Mouse (Mus musculus) forebrain, embryonic 12.5 days (tissue): ENCODE measurements around the gene Gcgr. TPM values are rescaled to one million over a fixed set of nuclear protein-coding genes. Genes with fewer than 3 reads are reported as not detected.
"Not testable (repeated sequence)": the region's sequence is repeated elsewhere in the genome, so short reads cannot be mapped to it uniquely, and the experiment has no call there.

Source experiments
- ATAC-seq: fragments of 200-750 bp; cut with Nextera tagmentation; 2 replicates; pipeline ENCODE4 v1.8.0; 2017; ENCODE audit warnings: moderate TSS enrichment; ENCODE audit not compliant: low FRiP score
- H3K27ac ChIP-seq: fragments of 300-500 bp; sonication (generic); 2 replicates; pipeline ENCODE4 v1.5.1; 2016; ENCODE audit warnings: mild to moderate bottlenecking
- H3K27me3 ChIP-seq: fragments of 300-500 bp; sonication (generic); 2 replicates; pipeline ENCODE4 v1.6.1; 2016; ENCODE audit warnings: mild to moderate bottlenecking
- H3K36me3 ChIP-seq: fragments of 300-500 bp; sonication (generic); replicated peaks from 2 replicates; pipeline ENCODE4 v1.6.1; 2016; ENCODE audit warnings: mild to moderate bottlenecking
- H3K4me1 ChIP-seq: fragments of 300-500 bp; sonication (generic); 2 replicates; pipeline ENCODE4 v1.6.1; 2016
- H3K4me2 ChIP-seq: fragments of 300-500 bp; sonication (generic); 2 replicates; pipeline ENCODE4 v1.6.1; 2016; ENCODE audit warnings: mild to moderate bottlenecking, moderate library complexity
- H3K4me3 ChIP-seq: fragments of 300-500 bp; sonication (generic); replicated peaks from 2 replicates; pipeline ENCODE4 v1.5.1; 2016; ENCODE audit warnings: mild to moderate bottlenecking
- H3K9ac ChIP-seq: fragments of 300-500 bp; sonication (generic); 2 replicates; pipeline ENCODE4 v1.6.1; 2016; ENCODE audit warnings: mild to moderate bottlenecking
- H3K9me3 ChIP-seq: fragments of 300-500 bp; sonication (generic); 2 replicates; pipeline ENCODE4 v1.6.1; 2016
- WGBS: fragments of 180-500 bp; shearing (Covaris S2); methylation state at CpG from one replicate; pipeline ENCODE4 v1.1.7; 2016; 5-methylcytosine and 5-hydroxymethylcytosine counted together
- polyA plus RNA-seq: library from polyadenylated mRNA; unstranded; fragments of >200 nt; fragmentation: Nextera tagmentation; extraction: Ambion mirVana; gene quantifications from 2 replicates; pipeline ENCODE4 v1.2.1, GENCODE M21; 2016

The Gcgr gene
- polyA plus RNA-seq, 1 experiment from 2014 or later, result 0.09 TPM

DNA sequence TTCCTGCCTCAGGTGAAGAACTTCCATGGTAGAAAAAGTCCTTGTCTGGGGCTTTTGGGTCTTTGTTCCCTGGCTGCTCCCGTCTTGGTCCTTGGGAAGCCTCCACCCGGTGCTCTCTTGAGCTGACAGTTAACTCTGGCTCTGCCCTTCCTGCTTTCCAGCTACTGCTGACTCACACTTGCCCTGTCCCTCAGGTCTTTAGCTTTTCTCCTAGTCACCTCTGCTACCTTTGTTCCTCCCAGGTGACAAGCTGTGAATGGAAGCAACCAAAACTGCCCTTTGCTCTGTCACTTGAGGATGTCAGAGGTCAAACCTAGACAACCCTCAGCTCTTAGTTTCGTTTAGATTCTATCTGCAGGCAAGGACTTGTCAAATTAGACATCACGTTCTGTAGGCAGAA is 20.6 kb upstream of the Gcgr start:
- Histone ChIP-seq H3K27me3 (peaks cover 3% of the 10 kb centered on the region; the same call in 1 of the 2 replicates), H3K36me3 (no peaks in the 10 kb centered on the region), H3K9me3 (no peaks in the 10 kb centered on the region), H3K4me3 (no peak overlapping the region), H3K4me1 (peaks cover 17% of the 10 kb centered on the region), H3K9ac (0 out of 2 replicates have a peak overlapping the region, but pooled peaks have one; percentile 47), H3K27ac (no peak overlapping the region; the same call in 1 of the 2 replicates), H3K4me2 (no peak overlapping the region)
- ATAC-seq, result no peak
- whole genome bisulfite sequencing, result 26% methylated on average over 4 of the region's 4 CpGs

DNA sequence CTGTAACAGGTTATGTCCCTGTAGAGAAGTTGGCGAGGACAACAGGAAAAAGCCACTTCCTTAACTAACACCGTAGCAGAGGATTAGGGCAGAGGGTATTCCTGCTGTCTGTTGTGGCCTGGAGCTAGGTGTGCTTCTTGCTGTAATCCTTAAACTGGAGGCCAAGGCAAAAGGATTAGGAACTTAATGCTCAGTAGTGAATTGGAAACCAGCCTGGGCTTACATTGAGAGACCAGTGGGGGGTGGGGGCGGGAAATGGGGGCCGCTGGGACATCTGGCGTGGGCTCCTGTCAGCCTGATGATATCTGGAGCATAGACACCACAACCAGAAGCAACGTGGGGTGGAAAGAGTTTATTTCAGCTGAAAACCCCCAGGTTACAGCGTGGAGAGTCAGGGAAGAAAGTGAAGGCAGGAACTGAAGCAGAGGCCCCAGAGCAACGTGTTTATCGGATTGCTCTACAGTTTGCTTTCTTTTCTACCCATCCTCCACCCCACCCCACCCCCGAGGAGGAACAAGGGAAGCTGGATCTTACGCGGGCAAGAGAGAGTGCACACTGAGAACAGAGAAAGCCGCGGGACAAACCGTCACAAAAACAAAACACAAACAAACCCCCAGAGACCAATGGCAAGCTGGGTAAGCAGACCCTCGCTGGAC is 20.0 kb upstream of the Gcgr start:
- H3K9ac ChIP-seq, result peak overlapping the region; percentile 47; the same call in 1 of the 2 replicates
- peak overlapping the region; percentile 10; the same call in 1 of the 2 replicates for H3K4me3 ChIP-seq
- peak overlapping the region; percentile 56; the same call in 1 of the 2 replicates for H3K27ac ChIP-seq
- 4% methylated on average over 16 of the region's 16 CpGs for WGBS
- H3K27me3 ChIP-seq, result peaks cover 3% of the 10 kb centered on the region; the same call in 1 of the 2 replicates
- peak overlapping the region; percentile 48 for H3K4me2 ChIP-seq
- peaks cover 17% of the 10 kb centered on the region for H3K4me1 ChIP-seq
- no peak for ATAC-seq
- no peaks in the 10 kb centered on the region for H3K36me3 ChIP-seq
- H3K9me3 ChIP-seq, result no peaks in the 10 kb centered on the region

DNA sequence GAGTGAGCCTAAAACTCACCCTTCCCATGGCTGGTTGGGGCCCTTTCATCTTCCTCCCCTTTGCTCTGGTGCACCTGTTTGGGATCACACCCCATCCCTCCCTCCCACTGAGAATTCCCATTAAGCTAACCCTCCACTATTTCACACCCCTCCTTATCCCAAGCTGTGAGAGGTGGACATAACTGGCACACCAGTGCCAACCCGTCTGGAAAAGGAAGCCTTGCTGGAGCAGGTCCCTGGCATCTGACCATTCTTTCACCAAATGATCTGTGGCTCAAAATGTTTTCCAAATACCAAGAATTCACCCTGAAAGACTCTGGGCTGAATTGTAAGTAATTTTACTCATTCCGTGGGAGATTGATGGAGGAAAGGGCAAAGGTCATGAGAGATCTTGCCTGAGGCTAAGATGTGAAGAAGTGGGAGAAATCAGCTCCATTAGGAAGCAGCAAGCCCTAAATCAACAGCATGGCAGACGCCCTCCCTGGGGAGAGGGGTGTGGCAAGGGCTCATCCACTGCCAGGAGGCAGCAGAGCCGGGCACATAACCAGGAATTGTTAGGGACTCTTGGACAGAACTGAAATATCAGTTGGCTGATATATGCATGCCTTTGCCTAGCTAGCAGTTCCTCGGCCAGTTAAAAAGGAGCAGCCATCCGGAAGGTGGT is 17.6 kb upstream of the Gcgr start:
- peaks cover 7% of the 10 kb centered on the region; the same call in 1 of the 2 replicates for H3K27me3 ChIP-seq
- no peak overlapping the region for H3K4me2 ChIP-seq
- H3K9ac ChIP-seq, result no peak overlapping the region
- peaks cover 17% of the 10 kb centered on the region for H3K4me1 ChIP-seq
- WGBS, result 61% methylated on average over 6 of the region's 6 CpGs
- H3K36me3 ChIP-seq, result no peaks in the 10 kb centered on the region
- no peaks in the 10 kb centered on the region for H3K9me3 ChIP-seq
- H3K4me3 ChIP-seq, result no peak overlapping the region
- no peak for ATAC-seq
- H3K27ac ChIP-seq, result no peak overlapping the region

DNA sequence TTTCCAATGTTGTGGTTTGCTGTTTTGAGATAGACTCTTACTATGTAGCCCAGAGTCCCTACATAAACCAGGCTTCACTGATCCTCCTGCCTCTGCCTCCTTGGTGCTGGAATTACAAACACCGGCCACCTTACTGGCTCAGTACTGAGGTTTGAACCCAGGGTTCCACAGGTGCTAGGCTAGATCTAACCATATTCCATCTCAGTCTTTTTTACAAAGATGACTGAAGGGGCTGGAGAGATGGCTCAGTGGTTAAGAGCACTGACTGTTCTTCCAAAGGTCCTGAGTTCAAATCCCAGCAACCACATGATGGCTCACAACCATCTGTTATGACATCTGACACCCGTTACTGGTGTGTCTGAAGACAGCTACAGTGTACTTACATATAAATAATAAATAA is 16.2 kb upstream of the Gcgr start:
- H3K36me3 ChIP-seq, H3K27ac ChIP-seq, H3K4me2 ChIP-seq, H3K27me3 ChIP-seq, H3K9me3 ChIP-seq, H3K4me3 ChIP-seq, ATAC-seq, H3K9ac ChIP-seq: not testable (repeated sequence)
- WGBS, result 88% methylated on average over 2 of the region's 2 CpGs
- peaks cover 17% of the 10 kb centered on the region for H3K4me1 ChIP-seq

DNA sequence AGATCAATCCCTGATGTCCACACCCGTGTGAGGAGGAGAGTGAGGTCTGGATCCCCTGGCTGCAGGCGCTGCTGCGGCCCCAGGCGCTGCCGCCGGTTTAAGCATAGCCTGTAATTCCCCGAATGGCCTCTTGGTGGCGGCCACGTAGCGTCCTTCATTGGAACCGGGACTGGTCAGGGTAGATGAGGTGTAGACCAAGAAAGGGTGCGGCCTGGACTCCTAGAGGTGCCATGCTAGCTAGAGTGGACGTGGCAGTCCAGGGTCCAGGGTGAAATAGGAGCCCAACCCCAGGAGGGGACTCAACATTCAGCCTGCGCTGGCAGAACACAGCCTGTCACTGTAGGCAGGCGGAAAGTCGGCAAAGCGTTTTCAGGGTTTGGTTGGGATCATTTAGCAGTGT is 14.9 kb upstream of the Gcgr start:
- no peaks in the 10 kb centered on the region for H3K36me3 ChIP-seq
- peak; percentile 61; the same call in 1 of the 2 replicates for ATAC-seq
- 0 out of 2 replicates have a peak, but pooled peaks cover 4% of the 10 kb centered on the region for H3K27me3 ChIP-seq
- no peak overlapping the region for H3K4me3 ChIP-seq
- no peak overlapping the region for H3K9ac ChIP-seq
- WGBS, result 17% methylated on average over 17 of the region's 17 CpGs
- H3K27ac ChIP-seq, result no peak overlapping the region
- H3K9me3 ChIP-seq, result no peaks in the 10 kb centered on the region
- H3K4me1 ChIP-seq, result peaks cover 10% of the 10 kb centered on the region
- H3K4me2 ChIP-seq, result no peak overlapping the region

DNA sequence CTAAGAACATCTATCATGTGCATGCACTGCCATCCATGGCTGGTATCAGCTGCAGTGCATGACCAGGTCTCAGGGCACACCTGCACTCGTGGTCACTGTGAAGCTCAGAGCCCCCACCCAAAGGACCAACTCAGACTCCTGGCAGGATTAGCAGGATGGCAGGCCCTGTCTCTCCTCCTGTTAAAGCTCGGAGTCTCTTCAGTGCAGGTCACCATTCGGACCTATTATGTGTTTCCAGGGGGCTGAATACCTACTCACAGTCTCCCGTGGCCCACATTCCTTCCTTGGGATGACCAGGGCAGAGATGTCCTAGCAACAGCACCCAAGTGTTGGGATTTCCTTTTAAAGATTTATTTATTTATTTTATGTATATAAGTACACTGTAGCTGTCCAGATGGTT is 13.4 kb upstream of the Gcgr start:
- Histone ChIP-seq H3K4me3 (no peak overlapping the region), H3K27me3 (0 out of 2 replicates have a peak, but pooled peaks cover 4% of the 10 kb centered on the region), H3K9ac (no peak overlapping the region), H3K4me2 (no peak overlapping the region), H3K4me1 (0 out of 2 replicates have a peak, but pooled peaks cover 4% of the 10 kb centered on the region), H3K9me3 (no peaks in the 10 kb centered on the region), H3K36me3 (no peaks in the 10 kb centered on the region), H3K27ac (no peak overlapping the region)
- 74% methylated on average over 4 of the region's 4 CpGs for WGBS
- no peak for ATAC-seq

DNA sequence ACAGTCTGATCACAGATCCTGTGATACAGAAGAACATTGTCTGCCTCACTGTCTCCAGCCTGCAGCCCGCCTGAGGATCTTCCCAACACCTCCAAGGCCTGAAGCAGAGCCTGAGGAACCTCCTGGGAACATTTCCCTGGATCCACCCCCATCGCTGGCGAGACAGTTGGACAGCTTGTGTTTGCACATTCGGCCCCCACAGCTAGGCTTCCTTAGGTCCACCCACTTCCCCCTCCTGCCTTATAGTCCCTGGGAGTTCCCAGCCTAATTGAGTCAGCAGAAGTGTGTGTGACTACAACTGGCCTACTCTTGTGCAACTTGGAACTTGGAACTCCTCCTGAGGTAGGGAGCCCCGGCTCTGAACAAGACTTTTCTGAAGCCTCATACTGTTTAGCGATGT is 12.5 kb upstream of the Gcgr start:
- 0 out of 2 replicates have a peak, but pooled peaks cover 1% of the 10 kb centered on the region for H3K4me1 ChIP-seq
- H3K9me3 ChIP-seq, result no peaks in the 10 kb centered on the region
- no peak overlapping the region for H3K9ac ChIP-seq
- H3K4me2 ChIP-seq, result no peak overlapping the region
- no peaks in the 10 kb centered on the region for H3K36me3 ChIP-seq
- no peak for ATAC-seq
- no peak overlapping the region for H3K4me3 ChIP-seq
- H3K27ac ChIP-seq, result no peak overlapping the region
- H3K27me3 ChIP-seq, result 0 out of 2 replicates have a peak, but pooled peaks cover 4% of the 10 kb centered on the region
- WGBS, result 72% methylated on average over 6 of the region's 6 CpGs

DNA sequence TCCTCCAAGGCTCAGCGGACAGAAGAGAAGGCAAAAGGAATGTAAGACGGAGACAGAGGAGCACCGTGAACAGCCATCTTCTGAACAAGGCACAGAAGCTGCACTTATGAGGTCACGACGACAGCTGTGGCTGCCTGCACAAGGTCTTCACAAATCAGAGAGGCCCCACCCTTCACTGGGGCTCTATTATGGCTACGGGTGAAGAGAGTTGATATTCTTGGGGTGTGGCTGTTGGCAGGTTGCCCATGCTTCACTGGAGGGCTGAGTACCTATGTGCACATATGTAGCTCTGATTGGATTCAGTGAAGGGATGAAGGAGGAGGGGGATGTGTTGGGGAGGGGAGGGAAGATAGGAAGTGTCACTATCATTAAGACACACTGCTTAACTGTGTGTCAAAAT is 11.9 kb upstream of the Gcgr start:
- WGBS, result 78% methylated on average over 6 of the region's 6 CpGs
- H3K9me3 ChIP-seq, result no peaks in the 10 kb centered on the region

DNA sequence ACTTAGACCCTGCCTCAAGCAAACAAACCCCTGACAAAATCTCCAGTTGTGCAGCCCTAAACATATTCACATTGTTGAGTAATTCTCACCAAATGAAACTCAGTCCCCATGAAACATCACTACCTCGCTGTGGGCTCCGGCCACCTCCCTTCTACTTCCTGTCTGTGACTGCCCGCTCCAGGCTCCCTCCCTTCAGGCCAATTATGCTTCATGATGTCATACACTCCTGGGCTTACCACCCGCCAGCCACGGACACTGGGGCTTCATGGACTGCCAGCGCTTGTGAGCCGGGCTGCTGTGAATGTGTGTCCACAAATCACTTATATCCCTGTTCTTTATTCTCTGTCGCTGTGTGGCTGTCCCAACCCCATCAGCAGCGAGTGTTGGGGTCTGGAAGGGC is 10.8 kb upstream of the Gcgr start:
- no peak for ATAC-seq
- H3K4me2 ChIP-seq, result no peak overlapping the region
- H3K4me1 ChIP-seq, result no peaks in the 10 kb centered on the region
- 48% methylated on average over 9 of the region's 9 CpGs for WGBS
- H3K27me3 ChIP-seq, result 0 out of 2 replicates have a peak, but pooled peaks cover 4% of the 10 kb centered on the region
- no peak overlapping the region for H3K27ac ChIP-seq
- H3K9me3 ChIP-seq, result no peaks in the 10 kb centered on the region
- no peaks in the 10 kb centered on the region for H3K36me3 ChIP-seq
- no peak overlapping the region for H3K4me3 ChIP-seq
- H3K9ac ChIP-seq, result no peak overlapping the region

More for the DNA sequence above, 11.9 kb upstream of the Gcgr start:
- no peak overlapping the region for H3K9ac ChIP-seq
- no peak for ATAC-seq
- H3K4me2 ChIP-seq, result no peak overlapping the region
- H3K4me1 ChIP-seq, result no peaks in the 10 kb centered on the region
- no peak overlapping the region for H3K27ac ChIP-seq
- H3K4me3 ChIP-seq, result no peak overlapping the region
- H3K36me3 ChIP-seq, result no peaks in the 10 kb centered on the region
- 0 out of 2 replicates have a peak, but pooled peaks cover 4% of the 10 kb centered on the region for H3K27me3 ChIP-seq

DNA sequence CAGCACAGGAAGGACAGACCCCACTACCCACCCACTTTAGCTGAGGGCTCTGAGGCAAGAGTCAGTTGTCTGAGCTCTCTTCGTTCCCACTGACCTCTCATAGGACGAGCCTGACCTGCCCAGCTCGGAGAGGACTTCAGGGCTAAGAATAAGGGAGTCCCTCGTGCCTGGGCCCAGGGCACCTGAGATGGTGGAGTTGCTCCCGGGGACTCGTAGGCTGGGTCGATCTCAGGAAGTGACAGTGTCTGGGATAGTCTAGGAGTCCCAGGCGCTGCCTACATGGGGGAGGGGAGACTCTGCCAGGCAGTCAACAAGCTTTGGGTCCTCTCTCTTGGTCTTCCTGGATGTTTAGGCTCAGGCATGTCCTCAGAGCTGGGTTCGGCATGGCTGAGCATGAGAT is 10.0 kb upstream of the Gcgr start:
- H3K36me3 ChIP-seq, result no peaks in the 10 kb centered on the region
- H3K27me3 ChIP-seq, result 0 out of 2 replicates have a peak, but pooled peaks cover 4% of the 10 kb centered on the region
- H3K9me3 ChIP-seq, result no peaks in the 10 kb centered on the region
- WGBS, result 80% methylated on average over 9 of the region's 9 CpGs
- H3K4me3 ChIP-seq, result no peak overlapping the region
- H3K9ac ChIP-seq, result no peak overlapping the region
- H3K4me2 ChIP-seq, result no peak overlapping the region
- H3K27ac ChIP-seq, result no peak overlapping the region
- no peak for ATAC-seq
- no peaks in the 10 kb centered on the region for H3K4me1 ChIP-seq

DNA sequence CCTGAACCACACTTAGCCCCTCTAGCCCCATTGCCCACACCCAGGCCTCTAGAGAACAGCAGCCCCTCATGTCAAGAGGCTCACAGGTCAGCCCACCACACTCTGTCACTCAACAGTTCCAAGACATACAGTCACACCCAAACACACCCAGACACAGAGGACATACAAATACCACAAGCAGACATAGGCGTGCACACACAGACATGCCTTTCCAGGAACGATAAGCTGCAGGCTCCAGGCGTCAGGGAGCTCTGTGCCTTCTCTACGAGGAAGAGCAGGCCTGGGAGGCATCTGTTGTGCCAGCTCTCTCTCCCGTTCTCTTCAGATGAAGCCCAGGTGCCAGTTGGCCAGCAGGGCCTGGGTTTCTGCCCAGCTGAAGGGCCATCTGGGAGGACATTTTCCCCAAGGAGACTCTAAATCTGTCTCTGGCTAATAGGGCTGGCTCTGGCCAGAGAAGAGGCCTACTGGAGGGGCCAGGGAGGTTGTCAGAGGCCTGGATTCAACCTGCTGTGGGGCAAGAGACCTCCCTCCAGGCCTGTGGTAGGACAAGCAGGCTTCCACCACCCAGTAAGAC is 9.4 kb upstream of the Gcgr start:
- 87% methylated on average over 5 of the region's 5 CpGs for WGBS
- no peak for ATAC-seq

DNA sequence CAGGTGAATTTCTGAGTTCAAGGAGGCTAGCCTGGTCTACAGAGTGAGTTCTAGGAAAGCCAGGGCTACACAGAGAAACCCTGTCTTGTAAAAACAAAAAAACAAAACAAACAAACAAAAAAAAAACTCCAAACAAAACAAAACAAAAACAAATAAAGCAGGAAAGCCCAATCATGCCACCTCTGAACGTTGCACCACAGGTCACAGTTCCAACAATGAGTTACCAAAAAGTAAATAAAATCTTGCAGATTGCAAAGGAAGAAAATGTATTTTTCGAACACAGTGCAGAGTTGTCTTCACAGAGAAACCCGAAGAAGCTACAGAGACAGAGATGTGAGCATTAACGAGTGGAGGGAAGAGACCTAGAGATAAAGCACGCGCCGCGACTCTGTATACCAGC is 7.9 kb upstream of the Gcgr start:
- ATAC-seq, result no peak
- H3K27me3 ChIP-seq, result peaks cover 3% of the 10 kb centered on the region
- no peak overlapping the region for H3K4me2 ChIP-seq
- no peaks in the 10 kb centered on the region for H3K36me3 ChIP-seq
- H3K27ac ChIP-seq, result no peak overlapping the region
- H3K9me3 ChIP-seq, result no peaks in the 10 kb centered on the region
- H3K4me1 ChIP-seq, result no peaks in the 10 kb centered on the region
- no peak overlapping the region for H3K9ac ChIP-seq
- 88% methylated on average over 8 of the region's 8 CpGs for WGBS
- H3K4me3 ChIP-seq, result no peak overlapping the region

More for the DNA sequence above, 9.4 kb upstream of the Gcgr start:
- no peak overlapping the region for H3K4me2 ChIP-seq
- H3K27ac ChIP-seq, result no peak overlapping the region
- H3K9ac ChIP-seq, result no peak overlapping the region
- no peaks in the 10 kb centered on the region for H3K9me3 ChIP-seq
- H3K4me1 ChIP-seq, result no peaks in the 10 kb centered on the region
- H3K4me3 ChIP-seq, result no peak overlapping the region
- 0 out of 2 replicates have a peak, but pooled peaks cover 3% of the 10 kb centered on the region for H3K27me3 ChIP-seq
- H3K36me3 ChIP-seq, result no peaks in the 10 kb centered on the region
